Mouse (Mus musculus) 3T3-L1 (cell line): ENCODE measurements at regions not wholly inside any gene's neighbourhood (a gene's known extent, or its start where the extent isn't known, plus 50 kb on each side); places are given as distances from the start of the nearest gene placed in this dataset.

Experiments
- DNase-seq: peaks from one replicate; pipeline ENCODE4 v3.0.0-alpha.2; 2015; ENCODE audit warnings: low read depth, low spot score

- DNase-seq: no peak
These were observed 146.7 kb upstream of the Runx1 start for GRCm38 (mm10) chr16:92972681-92973080.

GRCm38 (mm10) chr16:92971956-92972355 is 146.0 kb upstream of the Runx1 start:
- no peak for DNase-seq

- no peak for DNase-seq
These were observed 144.6 kb upstream of the Runx1 start for GRCm38 (mm10) chr16:92970587-92970986.

- DNase-seq: no peak
These were observed 143.1 kb upstream of the Runx1 start for GRCm38 (mm10) chr16:92969036-92969435.

GRCm38 (mm10) chr16:92966069-92966866 is 140.3 kb upstream of the Runx1 start:
- no peak for DNase-seq

DNA sequence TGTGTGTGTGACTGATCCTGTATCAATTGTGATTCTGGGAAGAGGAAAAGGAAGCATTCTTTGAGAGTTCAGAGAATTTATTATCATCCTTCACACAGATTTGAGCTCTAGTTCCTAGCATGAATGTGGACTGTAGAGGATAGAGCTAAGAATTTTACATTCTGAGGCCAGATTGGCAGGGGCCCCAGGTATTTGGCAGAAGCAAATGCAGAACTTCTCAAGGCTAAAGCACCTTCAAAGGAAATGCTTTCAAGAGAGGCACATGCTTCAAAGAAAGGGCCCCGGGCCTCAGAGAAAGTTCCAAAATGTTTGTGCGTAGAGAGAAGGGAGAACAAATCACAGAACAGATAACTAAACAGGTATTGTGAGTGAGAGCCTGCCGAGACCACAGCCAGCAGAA is 139.7 kb upstream of the Runx1 start:
- DNase-seq: no peak

GRCm38 (mm10) chr16:92963582-92963981 is 137.6 kb upstream of the Runx1 start:
- DNase-seq: peak; percentile 36

DNA sequence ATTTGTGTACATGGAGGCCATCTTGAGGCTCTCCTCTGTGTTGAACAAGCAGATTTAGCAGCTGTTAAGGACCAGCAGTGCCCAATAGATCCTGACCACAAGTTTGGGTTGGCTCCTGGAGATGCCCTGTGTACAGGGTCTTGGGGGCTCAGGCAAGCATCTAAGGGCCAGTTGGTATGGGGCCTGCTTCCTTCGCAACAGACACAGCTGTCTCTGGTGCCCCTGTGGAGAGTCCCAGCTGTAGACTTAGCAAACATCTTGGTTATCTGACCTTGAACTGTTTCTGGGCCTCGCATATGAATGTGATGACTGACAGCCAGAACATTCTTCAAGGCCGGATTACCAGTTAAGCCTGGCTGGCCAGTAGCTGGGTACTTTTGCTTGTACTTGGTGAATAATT is 135.4 kb upstream of the Runx1 start:
- DNase-seq: no peak

DNA sequence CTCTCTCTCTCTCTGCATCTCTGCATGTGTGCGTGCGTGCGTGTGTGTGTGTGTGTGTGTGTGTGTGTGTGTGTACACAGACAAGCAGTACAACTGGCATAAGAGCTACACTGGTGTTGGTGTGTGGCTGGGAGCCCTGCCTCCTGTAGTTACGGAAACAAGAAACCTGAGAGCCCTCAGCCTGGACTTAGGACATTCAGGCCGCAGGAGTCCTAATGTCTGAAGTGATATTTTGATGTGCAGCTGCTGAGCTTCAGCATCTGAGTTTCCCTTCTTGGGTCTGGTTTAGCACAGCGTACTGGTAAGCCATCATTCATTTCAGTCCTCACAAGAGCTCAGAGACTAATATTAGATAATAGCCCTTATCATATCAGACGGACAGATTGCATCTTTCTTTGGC is 134.8 kb upstream of the Runx1 start:
- no peak for DNase-seq

GRCm38 (mm10) chr16:92958967-92959366 is 133.0 kb upstream of the Runx1 start:
- no peak for DNase-seq

DNA sequence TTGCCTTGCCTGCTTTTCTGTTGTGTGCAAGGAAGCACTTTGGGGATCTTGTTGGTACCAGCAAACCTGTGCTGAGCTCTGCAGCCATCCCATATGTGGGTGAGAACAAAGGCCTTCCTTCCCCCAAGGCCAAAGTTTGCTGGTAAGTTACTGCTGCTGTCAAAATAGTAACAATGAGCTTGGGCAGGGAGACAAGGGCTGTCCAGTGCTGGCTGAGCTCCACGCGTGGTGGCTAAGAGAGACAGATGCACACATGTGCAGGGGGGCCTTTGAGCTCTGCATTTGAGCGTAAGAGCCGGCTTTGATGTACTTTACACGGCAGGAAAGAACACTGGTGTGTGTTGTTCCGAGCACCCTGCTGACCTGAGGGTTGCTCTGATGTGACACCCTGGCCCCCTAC is 132.2 kb upstream of the Runx1 start:
- DNase-seq: no peak

DNA sequence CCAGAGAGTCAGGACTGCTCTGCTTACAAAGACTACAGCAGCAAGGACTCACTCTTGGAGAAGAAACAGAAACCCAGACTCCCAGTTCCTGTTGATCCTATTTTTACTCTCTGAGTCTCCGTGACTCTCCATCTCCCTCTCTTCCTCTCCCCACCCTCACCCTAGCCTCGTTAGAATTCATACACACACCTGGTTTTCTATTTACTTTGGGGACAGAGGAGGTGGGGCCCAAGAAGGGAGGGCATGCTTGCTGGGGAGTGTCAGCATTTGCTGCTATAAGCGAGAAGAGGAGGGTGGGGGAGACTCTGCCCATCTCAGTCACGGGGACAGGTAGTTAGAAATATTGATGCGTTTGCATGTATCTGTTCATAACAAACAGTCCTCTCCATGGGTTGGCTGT is 129.6 kb upstream of the Runx1 start:
- no peak for DNase-seq

GRCm38 (mm10) chr16:92955087-92955486 is 129.1 kb upstream of the Runx1 start:
- DNase-seq: no peak

DNA sequence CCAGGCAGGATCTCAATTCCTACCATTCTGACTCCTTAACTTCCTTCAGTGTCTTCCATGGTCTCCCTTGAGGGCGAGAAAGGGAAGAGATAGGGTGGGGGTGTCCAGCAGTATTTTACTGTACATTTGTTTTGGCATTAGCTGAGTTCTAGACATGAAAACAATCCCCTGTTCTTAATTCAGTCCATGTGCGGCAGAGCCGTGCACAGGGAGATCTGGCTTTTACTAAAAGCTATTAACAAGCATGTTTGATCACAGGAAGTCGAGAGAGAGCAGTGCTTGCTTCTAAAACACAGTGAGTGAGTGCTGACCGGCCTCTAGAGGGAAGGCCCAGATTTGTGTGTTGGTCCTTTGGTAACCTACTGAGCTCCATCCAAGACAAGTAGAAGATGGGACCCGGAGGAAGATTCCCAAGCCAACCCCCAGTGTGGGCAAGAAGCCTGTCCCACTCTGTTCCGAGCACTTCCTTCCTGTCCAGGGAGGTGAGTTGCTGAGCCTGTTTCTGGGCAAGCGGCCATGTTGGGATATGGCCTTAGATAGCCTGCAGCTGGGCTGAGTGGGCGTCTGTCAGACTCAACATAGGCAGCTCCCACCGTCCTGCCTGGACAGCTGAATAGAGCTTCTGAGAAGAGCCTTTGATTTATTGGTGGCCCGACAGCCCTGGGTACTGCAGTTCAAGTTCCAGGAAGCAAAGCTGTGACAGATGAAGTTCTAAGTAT is 128.1 kb upstream of the Runx1 start:
- peak; percentile 92 for DNase-seq

DNA sequence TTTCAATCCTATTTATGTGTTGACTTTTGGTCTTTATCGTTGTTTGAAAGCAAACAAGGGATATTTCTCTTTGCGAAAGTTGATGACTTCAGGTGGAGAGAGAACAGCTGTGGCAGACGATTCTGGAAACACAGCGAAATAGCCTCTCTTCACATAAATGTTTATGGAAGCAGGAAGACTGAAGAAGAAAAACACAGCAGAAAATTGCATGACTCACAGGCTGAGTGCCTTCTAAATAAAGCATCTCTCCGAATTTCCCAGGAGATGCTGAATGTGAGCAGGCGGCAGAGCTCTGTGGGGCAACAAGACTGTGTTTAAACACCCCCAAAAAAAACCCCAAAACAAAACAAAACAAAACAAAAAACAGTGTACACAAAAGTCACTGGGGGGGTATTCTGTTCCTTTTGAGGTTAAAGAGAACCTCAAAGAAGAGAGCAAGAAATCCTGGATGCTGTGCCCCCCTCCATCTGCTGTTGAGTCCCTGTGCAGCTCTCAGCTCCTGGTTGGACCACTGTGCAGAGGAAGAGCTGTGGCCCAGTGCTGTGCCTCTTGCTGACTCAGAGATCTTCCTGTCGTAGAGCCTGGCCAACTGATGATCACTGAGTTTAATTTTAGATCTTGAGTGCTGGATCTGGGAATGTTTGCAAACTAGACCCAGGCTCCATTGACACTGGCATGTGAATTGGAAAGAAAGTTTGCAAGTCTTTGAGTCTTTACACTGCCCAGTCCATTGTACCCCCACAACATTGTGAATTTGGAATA is 126.6 kb upstream of the Runx1 start:
- peak; percentile 91 for DNase-seq

GRCm38 (mm10) chr16:92951516-92951915 is 125.6 kb upstream of the Runx1 start:
- peak; percentile 51 for DNase-seq

DNA sequence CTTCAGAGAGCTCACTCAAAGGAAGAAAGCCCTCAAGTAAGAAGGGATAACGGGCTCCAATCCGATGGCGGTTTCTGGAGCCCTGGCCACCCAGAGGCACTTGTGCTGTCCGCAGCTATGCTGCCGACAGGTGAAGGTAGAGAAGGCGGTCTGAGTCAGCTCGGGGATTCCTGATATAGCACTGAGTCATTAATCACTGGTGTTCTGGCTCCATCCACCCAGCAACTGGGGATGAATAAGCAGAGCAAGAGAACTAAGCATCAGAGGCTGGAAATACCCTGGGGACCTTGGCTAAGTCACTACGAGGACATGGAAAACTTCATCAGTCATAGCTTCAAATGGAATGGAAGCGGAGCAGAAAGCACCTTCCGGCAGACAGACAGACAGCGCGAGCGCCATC is 122.5 kb upstream of the Runx1 start:
- peak; percentile 99 for DNase-seq

DNA sequence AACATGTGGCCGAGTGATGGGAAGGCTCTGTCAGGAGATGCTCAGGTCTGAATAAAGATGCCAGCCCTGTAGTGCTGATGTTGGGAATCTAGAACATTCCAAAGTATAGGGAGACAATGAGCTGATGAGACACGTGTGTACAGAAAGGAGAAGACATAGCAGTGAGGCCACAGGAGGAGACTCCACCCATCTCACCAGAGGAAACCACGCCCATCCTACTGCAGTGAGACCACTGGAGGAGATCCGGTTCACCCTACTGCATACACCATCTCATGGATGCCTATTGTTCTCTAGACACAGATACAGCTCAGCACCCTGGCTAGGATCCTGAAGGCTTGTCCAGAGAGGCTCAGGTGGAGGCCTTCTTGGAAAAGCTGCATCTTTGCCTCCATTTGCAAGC is 120.6 kb upstream of the Runx1 start:
- DNase-seq: no peak

DNA sequence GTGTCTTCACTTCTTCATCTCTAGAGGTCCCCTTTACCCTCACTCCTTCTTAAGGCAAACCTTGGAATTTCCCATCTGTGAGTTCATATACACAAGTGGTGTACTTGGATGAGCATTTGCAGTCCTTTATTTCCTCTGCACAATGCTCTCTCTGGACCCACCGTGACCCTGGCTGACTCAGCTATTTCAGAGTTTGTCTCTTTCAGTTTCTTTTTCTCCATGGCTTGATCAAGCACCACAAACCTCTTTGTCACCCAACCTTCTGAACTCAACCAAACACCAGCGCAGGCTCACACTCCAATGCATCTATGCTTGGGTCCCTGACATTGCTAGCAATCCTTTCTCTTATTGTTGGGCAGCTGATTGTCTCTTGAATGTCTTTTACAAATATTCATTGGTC is 118.0 kb upstream of the Runx1 start:
- DNase-seq: peak; percentile 66

- peak; percentile 73 for DNase-seq
These were observed 113.7 kb upstream of the Runx1 start for GRCm38 (mm10) chr16:92939618-92940017.

DNA sequence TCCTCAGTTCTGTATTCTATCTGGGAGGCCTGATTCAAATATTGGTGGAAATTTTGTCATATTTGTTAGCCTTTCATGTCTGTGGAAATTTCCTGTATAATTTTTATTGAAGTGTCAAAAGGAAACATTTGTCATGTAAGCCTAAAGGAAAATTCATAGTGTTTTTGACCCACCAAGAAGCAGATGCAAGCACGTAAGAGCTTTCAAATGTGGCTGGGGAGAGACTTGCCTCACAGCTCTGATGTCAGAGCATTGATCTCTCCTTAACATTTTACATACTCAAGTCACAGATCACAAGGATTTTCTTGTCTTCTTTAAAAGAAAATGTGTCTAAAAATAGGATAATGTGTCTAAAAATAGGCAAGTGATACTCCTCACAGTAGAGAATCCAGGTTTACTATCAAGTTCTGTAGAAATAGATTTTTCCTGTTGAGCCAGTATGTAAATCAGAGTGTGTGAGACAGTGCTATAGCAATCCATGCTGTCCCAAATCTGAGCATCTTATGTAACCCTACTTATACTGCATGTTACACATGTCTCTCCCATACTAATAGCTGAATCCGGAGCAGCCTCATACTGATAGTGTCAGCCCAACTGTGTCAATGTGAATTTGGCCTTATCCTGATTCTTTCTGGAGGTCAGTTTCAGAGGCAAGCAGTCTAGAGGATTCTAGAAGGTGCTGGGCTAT is 110.0 kb upstream of the Runx1 start:
- DNase-seq: no peak

- DNase-seq: peak; percentile 92
These were observed 104.2 kb upstream of the Runx1 start for GRCm38 (mm10) chr16:92930103-92930502.
